Mouse (Mus musculus): Measurements from ENCODE around the gene Fbxo8.

Fbxo8 gene

DNA sequence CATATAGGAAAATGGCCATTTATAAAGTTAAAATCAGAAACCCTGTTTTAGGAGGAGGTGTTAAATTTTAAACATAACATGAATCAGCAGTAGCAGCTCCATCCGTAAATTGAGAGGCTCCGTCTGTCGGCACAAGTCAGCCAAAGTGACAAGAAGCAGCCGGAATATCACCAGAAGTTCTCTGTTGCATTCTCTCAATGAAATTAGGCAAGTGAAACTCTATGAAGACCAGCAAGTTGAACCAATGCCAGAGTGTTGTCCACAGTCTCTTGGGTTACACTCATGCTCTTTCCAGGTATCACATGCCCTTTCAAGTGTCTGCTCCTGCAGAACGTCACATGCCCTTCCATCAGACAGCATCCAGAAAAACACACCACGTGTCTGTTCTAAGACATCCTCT, 60.8 kb downstream of the Fbxo8 start:
- no peak for DNase-seq (ENCODE audit: low spot score in 2 of 2)

DNA sequence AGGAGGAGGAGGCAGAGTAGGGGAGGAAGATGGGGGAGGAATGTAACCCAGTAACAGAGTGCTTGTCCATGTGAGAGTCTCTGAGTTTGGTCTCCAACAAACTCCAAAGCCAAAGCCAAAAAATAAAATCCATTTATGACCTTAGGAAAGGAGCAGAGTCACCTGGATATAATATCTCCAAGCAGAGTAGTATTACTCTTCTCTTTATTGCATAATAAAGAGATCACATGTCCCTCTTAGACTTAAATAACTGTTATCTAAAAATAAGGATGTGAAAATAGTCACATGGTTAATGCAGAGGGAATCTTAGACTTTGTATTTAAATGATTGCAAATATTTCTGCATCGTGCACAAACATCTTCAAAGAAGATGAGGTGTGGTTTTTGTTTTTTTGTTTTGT, 63.3 kb downstream of the Fbxo8 start:
- DNase-seq (ENCODE audit: low spot score in 2 of 2): no peak

DNA sequence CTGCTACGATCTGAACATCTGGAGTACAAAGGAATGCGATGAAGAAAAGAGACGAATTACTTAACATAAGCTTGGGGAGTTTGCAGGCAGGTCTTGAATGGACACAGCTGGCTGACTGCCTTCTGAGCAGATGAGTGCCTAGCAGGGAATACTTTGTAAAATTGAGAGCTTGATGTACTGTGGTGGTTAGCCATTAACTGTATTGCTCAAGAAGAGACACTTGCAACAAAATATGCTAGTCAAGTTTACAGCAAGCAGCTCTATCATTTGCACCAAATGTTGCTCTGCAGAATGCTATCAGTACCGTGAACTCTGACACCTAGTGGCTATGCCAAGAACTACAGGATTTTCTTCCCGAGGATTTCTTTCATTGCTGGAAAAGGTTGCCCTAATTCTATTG, 64.1 kb downstream of the Fbxo8 start:
- DNase-seq (ENCODE audit: low spot score in 2 of 2): peak in 1 of 2 experiments; percentile 60

DNA sequence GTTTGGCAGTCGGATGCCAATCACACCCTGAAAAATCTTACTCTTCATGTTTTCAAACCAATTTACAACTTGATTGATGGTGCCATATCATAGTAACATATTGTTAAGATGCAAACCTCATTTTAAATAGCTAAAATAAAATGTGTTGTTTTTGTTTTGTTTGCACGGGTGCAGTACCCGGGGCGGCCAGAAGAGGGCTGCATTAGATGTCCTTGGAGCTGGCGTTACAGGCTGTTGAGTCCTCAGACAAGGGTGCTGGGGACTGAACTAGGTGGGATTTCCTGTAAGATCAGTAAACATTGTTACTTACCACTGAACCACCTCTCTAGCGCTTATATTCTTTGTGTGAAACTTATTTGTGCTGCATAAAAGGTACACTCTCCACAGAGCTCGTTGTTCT, 65.4 kb downstream of the Fbxo8 start:
- DNase-seq (ENCODE audit: low spot score in 2 of 2): no peak

DNA sequence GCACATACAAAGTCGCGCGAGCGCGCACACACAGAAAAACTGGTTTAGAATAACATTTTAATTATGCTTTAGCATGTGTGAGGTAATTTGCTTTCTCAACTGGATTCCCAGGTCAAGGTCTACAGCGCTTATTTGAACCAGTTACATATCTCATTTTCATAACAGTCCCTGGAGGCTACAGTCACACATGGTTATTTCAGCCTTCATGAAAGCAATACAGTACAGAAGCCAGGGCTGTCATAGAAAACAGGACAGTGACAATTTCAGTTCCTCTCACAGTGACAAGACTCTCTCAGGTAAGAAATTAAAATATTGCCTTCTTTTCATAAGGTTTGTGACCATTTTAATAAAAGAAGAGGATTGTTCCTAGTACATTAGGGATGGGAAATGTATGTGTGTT, 66.4 kb downstream of the Fbxo8 start:
- no peak for DNase-seq (ENCODE audit: low spot score in 2 of 2)

DNA sequence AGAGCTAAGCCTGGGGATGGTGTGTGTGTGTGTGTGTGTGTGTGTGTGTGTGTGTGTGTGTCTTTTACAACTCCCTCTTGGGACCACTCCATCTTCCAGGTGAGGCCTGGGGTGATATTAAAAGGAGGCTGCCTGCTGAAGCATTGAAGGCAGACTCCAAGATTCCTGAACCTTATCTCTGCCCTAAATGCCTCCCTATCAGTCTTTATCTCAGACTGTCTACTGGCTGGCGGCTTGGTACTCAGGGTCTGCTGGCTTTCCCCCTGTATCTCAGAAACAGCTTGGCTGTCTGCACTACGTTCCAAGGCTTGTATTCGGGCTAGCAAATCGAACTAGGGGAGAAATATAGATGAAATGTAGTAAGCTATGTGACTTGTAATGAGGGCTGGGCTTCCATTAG, 68.2 kb downstream of the Fbxo8 start:
- DNase-seq (ENCODE audit: low spot score in 2 of 2): no peak

DNA sequence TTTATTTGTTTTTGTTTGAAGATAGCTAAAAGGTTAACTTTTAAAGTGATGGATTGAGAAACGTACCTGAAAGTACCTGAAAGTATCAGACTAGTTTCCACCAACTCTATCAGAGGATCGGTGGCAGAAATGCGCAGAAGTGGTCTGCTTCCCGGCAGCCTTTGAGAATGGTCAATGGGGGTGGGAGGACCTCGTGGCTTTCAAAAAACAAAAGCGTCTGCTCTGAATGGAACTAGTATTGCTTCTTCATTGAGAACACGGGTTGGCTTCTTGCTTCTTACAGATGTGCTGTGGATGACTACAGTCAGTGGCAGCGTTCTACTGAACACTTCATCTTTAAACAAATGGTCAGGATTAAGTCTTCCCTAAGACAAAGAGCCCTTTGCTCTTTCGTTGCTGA, 68.7 kb downstream of the Fbxo8 start:
- no peak for DNase-seq (ENCODE audit: low spot score in 2 of 2)

DNA sequence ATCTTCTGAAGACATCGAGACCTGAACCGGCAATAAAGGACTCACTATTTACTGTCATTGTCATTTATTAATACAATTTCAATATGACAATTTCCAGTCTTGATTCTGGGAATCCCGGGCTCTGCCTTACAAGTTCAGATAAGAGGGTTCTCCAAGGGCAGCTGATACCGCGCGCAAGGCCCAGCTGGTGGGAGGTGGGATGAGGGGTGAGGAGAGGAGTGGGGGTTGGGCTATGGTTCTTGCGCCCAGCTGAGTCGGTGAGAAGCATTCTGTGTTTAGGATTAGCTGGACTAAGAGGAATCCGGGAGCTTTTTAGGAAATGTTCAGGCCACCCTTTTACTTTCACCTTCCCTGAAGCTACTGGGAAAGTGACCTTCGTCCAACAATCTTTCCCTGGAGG, 69.8 kb downstream of the Fbxo8 start:
- DNase-seq (ENCODE audit: low spot score in 2 of 2): no peak

DNA sequence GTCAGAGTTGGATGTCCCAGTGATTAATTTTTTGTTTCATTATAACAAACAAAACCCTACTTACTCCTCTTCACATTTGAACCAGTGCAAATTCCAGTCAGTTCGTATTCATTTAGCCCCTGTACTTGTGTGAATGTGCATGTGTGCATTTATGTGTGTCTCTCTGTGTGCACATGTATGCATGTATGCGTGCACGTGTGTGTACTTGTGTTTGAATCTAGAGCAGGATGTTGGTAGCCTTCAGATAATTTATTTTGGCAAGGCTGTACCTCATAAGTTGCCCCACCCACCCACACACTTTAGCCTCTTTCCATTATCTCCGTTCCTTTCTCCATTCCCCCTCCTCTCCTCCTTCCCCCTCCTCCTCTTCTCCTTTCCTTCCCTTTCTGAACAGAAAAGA, 70.2 kb downstream of the Fbxo8 start:
- DNase-seq (ENCODE audit: low spot score in 2 of 2): no peak

DNA sequence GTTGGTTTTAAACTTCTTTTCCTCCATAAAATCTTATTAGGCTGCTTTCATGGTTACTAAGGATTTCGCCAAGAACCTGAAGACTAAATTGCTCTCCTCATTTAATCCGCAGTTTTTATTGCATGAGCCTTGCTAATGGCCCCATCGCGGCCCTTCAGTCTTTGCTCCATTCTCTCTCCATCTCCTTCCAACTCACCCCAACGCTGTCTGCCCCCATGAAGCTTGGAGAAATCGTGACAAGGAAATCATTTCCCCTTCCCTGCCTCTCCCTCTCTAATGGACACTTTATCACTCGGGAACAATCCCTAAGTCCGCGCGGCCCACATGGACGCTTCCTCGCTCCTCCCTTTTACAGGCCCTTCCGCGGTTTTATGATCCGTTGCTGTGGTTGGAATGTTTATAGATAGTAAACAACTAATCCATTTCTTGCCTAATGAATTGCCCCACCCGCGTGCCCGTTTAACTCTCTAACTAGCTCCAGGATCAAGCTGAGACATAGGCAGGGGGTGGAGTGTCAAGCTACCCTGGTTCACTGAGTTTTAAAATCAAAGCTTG, 71.7 kb downstream of the Fbxo8 start:
- DNase-seq (ENCODE audit: low spot score in 2 of 2): no peak

DNA sequence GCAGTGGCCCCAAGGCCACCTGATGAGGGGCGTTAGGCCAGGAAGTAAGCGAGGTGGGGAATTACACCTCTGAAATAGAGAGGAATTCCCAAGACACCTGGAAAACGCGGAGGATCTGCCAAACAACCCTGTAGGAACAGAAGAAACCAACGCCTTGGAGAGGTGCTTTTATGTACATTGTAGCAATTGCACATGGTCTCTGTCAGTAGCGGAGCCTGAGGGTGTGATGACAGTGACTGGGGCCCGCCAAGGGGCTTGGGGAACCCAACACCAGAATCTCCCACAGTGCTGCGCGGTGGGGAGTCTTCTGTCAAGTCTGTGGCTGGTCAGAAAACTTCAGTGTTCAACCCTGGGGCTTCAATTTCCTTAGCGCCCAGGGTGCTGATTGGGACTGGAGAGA, 72.5 kb downstream of the Fbxo8 start:
- DNase-seq (ENCODE audit: low spot score in 2 of 2): no peak

DNA sequence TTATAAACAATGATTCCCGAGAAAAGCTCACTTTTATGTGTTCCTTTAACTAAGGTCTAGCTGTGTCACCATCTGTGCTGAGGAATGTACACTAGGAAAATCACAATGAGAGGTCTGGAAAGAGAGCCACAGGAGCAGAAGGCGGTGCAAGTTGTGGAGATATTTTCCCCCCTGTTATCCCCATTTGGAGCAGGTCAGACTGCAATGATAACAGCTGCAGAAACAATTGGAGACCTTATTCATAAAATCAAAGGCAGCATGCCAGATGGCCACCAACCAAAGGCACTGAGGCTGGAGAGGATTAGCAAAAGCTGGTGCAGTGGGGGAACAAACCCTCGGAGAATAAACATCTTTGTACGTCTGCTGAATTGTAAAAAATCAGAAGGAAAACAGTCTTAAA, 78.3 kb downstream of the Fbxo8 start:
- no peak for DNase-seq (ENCODE audit: low spot score in 2 of 2)

DNA sequence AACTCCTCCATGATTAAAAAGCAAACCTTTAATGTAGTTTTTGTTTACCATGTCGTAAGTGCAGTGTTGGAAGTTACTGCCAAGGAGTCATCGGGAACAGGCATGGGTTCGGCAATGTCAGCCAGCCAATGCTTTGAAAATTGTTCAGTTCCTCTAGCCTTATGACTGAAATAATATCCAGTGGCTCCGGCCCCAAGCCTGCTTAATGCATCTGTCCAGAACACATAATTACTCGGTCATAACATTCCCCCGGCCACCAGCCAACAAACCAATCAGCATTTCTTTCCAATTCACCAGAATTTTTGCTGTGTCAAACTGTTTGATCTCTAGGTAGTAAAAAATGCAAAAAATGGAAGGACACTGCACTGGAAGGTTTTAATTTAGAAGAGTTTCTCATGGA, 88.4 kb downstream of the Fbxo8 start:
- DNase-seq (ENCODE audit: low spot score in 2 of 2): no peak
